Mouse (Mus musculus): ENCODE measurements around the gene Olfr427. TPM values are rescaled to one million over a fixed set of nuclear protein-coding genes. Genes with fewer than 3 reads are reported as not detected.

The Olfr427 gene
- total and polyA plus RNA-seq, 3 experiments = not detected

- no peak overlapping the region for H3K4me3 ChIP-seq
- DNase-seq = peak in 1 of 2 experiments; percentile 19
- no peaks in the 10 kb centered on the region for H3K36me3 ChIP-seq (ENCODE audit: control insufficient read depth, insufficient read depth, low read length)
- intact Hi-C loops (cut with DNase I) = no loop called here
- H3K9ac ChIP-seq (ENCODE audit: low read depth, low read length) = no peak overlapping the region
- no peak for TF ChIP-seq EP300 (IDR thresholded peaks at IDR 0.05; ENCODE audit: insufficient read depth, low read depth, low read length)
- TF ChIP-seq CTCF (IDR thresholded peaks at IDR 0.05) = no peak
- no peak for TF ChIP-seq POLR2A (IDR thresholded peaks at IDR 0.05; ENCODE audit: insufficient read depth, low read depth, low read length)
- 79% methylated on average over 5 of the region's 5 CpGs for WGBS
- no peak overlapping the region for H3K27ac ChIP-seq
- peaks cover 1% of the 10 kb centered on the region for H3K4me1 ChIP-seq (ENCODE audit: control insufficient read depth, insufficient read depth, low read length)
- no peaks in the 10 kb centered on the region for H3K27me3 ChIP-seq (ENCODE audit: control insufficient read depth, insufficient read depth, low read length)
- H3K79me2 ChIP-seq (replicated peaks; ENCODE audit: control insufficient read depth, insufficient read depth, low read length) = no peaks in the 10 kb centered on the region
Measured at GRCm38 (mm10) chr1:174051931-174052536, 44.7 kb upstream of the Olfr427 start.

GRCm38 (mm10) chr1:174052981-174053380 lies 43.7 kb upstream of the Olfr427 start:
- DNase-seq = no peak
- no peak overlapping the region for H3K27ac ChIP-seq
- H3K27me3 ChIP-seq (ENCODE audit: control insufficient read depth, insufficient read depth, low read length) = no peaks in the 10 kb centered on the region
- no peak overlapping the region for H3K9ac ChIP-seq (ENCODE audit: low read depth, low read length)
- intact Hi-C loops (cut with DNase I) = no loop called here
- no peak overlapping the region for H3K4me3 ChIP-seq
- H3K79me2 ChIP-seq (replicated peaks; ENCODE audit: control insufficient read depth, insufficient read depth, low read length) = no peaks in the 10 kb centered on the region
- no peaks in the 10 kb centered on the region for H3K36me3 ChIP-seq (ENCODE audit: control insufficient read depth, insufficient read depth, low read length)
- 47% methylated on average over 3 of the region's 3 CpGs for WGBS
- TF ChIP-seq CTCF (IDR thresholded peaks at IDR 0.05) (no peak), EP300 (IDR thresholded peaks at IDR 0.05; ENCODE audit: insufficient read depth, low read depth, low read length) (no peak)
- H3K4me1 ChIP-seq (ENCODE audit: control insufficient read depth, insufficient read depth, low read length) = peaks cover 1% of the 10 kb centered on the region

- H3K9ac ChIP-seq (ENCODE audit: low read depth, low read length) = no peak overlapping the region
- no peaks in the 10 kb centered on the region for H3K27me3 ChIP-seq (ENCODE audit: control insufficient read depth, insufficient read depth, low read length)
- no peaks in the 10 kb centered on the region for H3K36me3 ChIP-seq (ENCODE audit: control insufficient read depth, insufficient read depth, low read length)
- intact Hi-C loops (cut with DNase I) = no loop called here
- H3K4me1 ChIP-seq (ENCODE audit: control insufficient read depth, insufficient read depth, low read length) = peaks cover 1% of the 10 kb centered on the region
- TF ChIP-seq EP300 (IDR thresholded peaks at IDR 0.05; ENCODE audit: insufficient read depth, low read depth, low read length) (no peak), CTCF (IDR thresholded peaks at IDR 0.05) (no peak), POLR2A (IDR thresholded peaks at IDR 0.05; ENCODE audit: insufficient read depth, low read depth, low read length) (no peak)
- no peak overlapping the region for H3K4me3 ChIP-seq
- no peaks in the 10 kb centered on the region for H3K79me2 ChIP-seq (replicated peaks; ENCODE audit: control insufficient read depth, insufficient read depth, low read length)
- 71% methylated on average over 2 of the region's 2 CpGs for WGBS
- H3K27ac ChIP-seq = no peak overlapping the region
- no peak for DNase-seq
Measured at GRCm38 (mm10) chr1:174055248-174055647, 41.4 kb upstream of the Olfr427 start.

- intact Hi-C loops (cut with DNase I) = no loop called here
- 90% methylated on average over 3 of the region's 3 CpGs for WGBS
- no peaks in the 10 kb centered on the region for H3K79me2 ChIP-seq (replicated peaks; ENCODE audit: control insufficient read depth, insufficient read depth, low read length)
- H3K4me1 ChIP-seq (ENCODE audit: control insufficient read depth, insufficient read depth, low read length) = no peaks in the 10 kb centered on the region
- no peak for DNase-seq
- no peak within 1 kb of the TSS for H3K9ac ChIP-seq (ENCODE audit: low read depth, low read length)
- TF ChIP-seq EP300 (IDR thresholded peaks at IDR 0.05; ENCODE audit: insufficient read depth, low read depth, low read length) = no peak
- TF ChIP-seq POLR2A (IDR thresholded peaks at IDR 0.05; ENCODE audit: insufficient read depth, low read depth, low read length) = no peak
- no peak for TF ChIP-seq CTCF (IDR thresholded peaks at IDR 0.05)
- H3K4me3 ChIP-seq = no peak within 1 kb of the TSS
- no peaks in the 10 kb centered on the region for H3K27me3 ChIP-seq (ENCODE audit: control insufficient read depth, insufficient read depth, low read length)
- H3K27ac ChIP-seq = no peak within 1 kb of the TSS
- H3K36me3 ChIP-seq (ENCODE audit: control insufficient read depth, insufficient read depth, low read length) = no peaks in the 10 kb centered on the region
Measured at GRCm38 (mm10) chr1:174066305-174066704, 30.4 kb upstream of the Olfr427 start, which contains the start of gene Olfr430. Gene Olfr430 (plus strand): TSS chr1:174066605.

- no peak for TF ChIP-seq POLR2A (IDR thresholded peaks at IDR 0.05; ENCODE audit: insufficient read depth, low read depth, low read length)
- no peak for TF ChIP-seq CTCF (IDR thresholded peaks at IDR 0.05)
- TF ChIP-seq EP300 (IDR thresholded peaks at IDR 0.05; ENCODE audit: insufficient read depth, low read depth, low read length) = no peak
- 82% methylated on average over 2 of the region's 2 CpGs for WGBS
Measured at GRCm38 (mm10) chr1:174084031-174084430, 12.7 kb upstream of the Olfr427 start, which contains the start of gene Olfr429. Gene Olfr429 (plus strand): TSS chr1:174084331.

GRCm38 (mm10) chr1:174103735-174104134 lies 7.0 kb downstream of the Olfr427 start:
- Histone ChIP-seq H3K4me1 (ENCODE audit: control insufficient read depth, insufficient read depth, low read length) (no peaks in the 10 kb centered on the region), H3K4me3 (no peak overlapping the region), H3K27me3 (ENCODE audit: control insufficient read depth, insufficient read depth, low read length) (no peaks in the 10 kb centered on the region), H3K79me2 (replicated peaks; ENCODE audit: control insufficient read depth, insufficient read depth, low read length) (no peaks in the 10 kb centered on the region), H3K27ac (no peak overlapping the region), H3K36me3 (ENCODE audit: control insufficient read depth, insufficient read depth, low read length) (no peaks in the 10 kb centered on the region), H3K9ac (ENCODE audit: low read depth, low read length) (no peak overlapping the region)
- TF ChIP-seq CTCF (IDR thresholded peaks at IDR 0.05) = peak; percentile 75
- TF ChIP-seq POLR2A (IDR thresholded peaks at IDR 0.05; ENCODE audit: insufficient read depth, low read depth, low read length) = no peak
- intact Hi-C loops (cut with DNase I) = loop anchor here (2.0 kb wide), 1 partner anchor 647 kb away; no protein-coding TSS in a partner anchor
- no peak for DNase-seq
- WGBS = 51% methylated on average over 2 of the region's 2 CpGs

More at GRCm38 (mm10) chr1:174084031-174084430, 12.7 kb upstream of the Olfr427 start, which contains the start of gene Olfr429:
- H3K27ac ChIP-seq = no peak within 1 kb of the TSS
- H3K4me3 ChIP-seq = no peak within 1 kb of the TSS
- DNase-seq = no peak
- H3K27me3 ChIP-seq (ENCODE audit: control insufficient read depth, insufficient read depth, low read length) = no peaks in the 10 kb centered on the region
- no peaks in the 10 kb centered on the region for H3K36me3 ChIP-seq (ENCODE audit: control insufficient read depth, insufficient read depth, low read length)
- H3K4me1 ChIP-seq (ENCODE audit: control insufficient read depth, insufficient read depth, low read length) = no peaks in the 10 kb centered on the region
- intact Hi-C loops (cut with DNase I) = no loop called here
- H3K79me2 ChIP-seq (replicated peaks; ENCODE audit: control insufficient read depth, insufficient read depth, low read length) = no peaks in the 10 kb centered on the region
- H3K9ac ChIP-seq (ENCODE audit: low read depth, low read length) = no peak within 1 kb of the TSS

All from heart, adult 2 months (tissue).